Comparison of ENCODE assay signal across 8 mouse cellular contexts in genomic region chr17:28879931-28880391, GRCm38 (mm10). TPM values are rescaled to one million over a fixed set of nuclear protein-coding genes. Genes with fewer than 3 reads are reported as not detected.
A peak's percentile ranks its signal among the peaks of the same experiment; 100 is the strongest.
DNase-seq lines count a peak whose midpoint lies in the region; ATAC-seq and TF ChIP-seq lines count a peak whose summit lies in the region.

No protein-coding gene starts in this region.

- WGBS in forebrain, embryonic 11.5 days = 7% methylated on average over 18 of the region's 18 CpGs

- peak overlapping the region; percentile 29 for H3K4me2 ChIP-seq in forebrain, embryonic 11.5 days (ENCODE audit: low read depth, low read length, severe bottlenecking)

- 0 out of 2 replicates have a peak, but pooled peaks have one; percentile 30 for ATAC-seq in forebrain, embryonic 11.5 days (replicated peaks; ENCODE audit: low FRiP score)

- H3K36me3 ChIP-seq in ES-E14 (ENCODE audit: control insufficient read depth, insufficient read depth, low read length, poor library complexity, severe bottlenecking) = no peaks in the 10 kb centered on the region
- no peaks in the 10 kb centered on the region for H3K36me3 ChIP-seq in forebrain, embryonic 11.5 days (ENCODE audit: control insufficient read depth, insufficient read depth, low read length)

- H3K27ac ChIP-seq in ES-E14 (ENCODE audit: insufficient read depth, low read depth, low read length, poor library complexity, severe bottlenecking) = no peak overlapping the region
- no peak overlapping the region for H3K27ac ChIP-seq in forebrain, embryonic 11.5 days (ENCODE audit: low read depth, low read length)

- H3K9ac ChIP-seq in ES-E14 (ENCODE audit: insufficient read depth, low read depth, low read length, poor library complexity, severe bottlenecking) = peak overlapping the region; percentile 68; the same call in 1 of the 2 replicates
- no peak overlapping the region for H3K9ac ChIP-seq in forebrain, embryonic 11.5 days (ENCODE audit: low read length)

- intact Hi-C loops in heart, postnatal 36 days (cut with DNase I) = loop anchor here (1.0 kb wide), 1 partner anchor 45 kb away; no protein-coding TSS in a partner anchor

- H3K4me3 ChIP-seq in ES-E14 (ENCODE audit: insufficient read depth in 1 of 2, low read depth in 1 of 2, low read length in 2 of 2, poor library complexity in 1 of 2, severe bottlenecking in 1 of 2) = peak overlapping the region in 1 of 2 experiments; percentile 36; a peak in 1 of 4 replicates
- H3K4me3 ChIP-seq in forebrain, embryonic 11.5 days (ENCODE audit: low read depth, low read length) = no peak overlapping the region

- peaks cover 4% of the 10 kb centered on the region for H3K27me3 ChIP-seq in forebrain, embryonic 11.5 days (ENCODE audit: control insufficient read depth, insufficient read depth, low read length)

- H3K9me3 ChIP-seq in ES-E14 (ENCODE audit: control insufficient read depth, insufficient read depth, low read depth, low read length) = no peaks in the 10 kb centered on the region
- H3K9me3 ChIP-seq in forebrain, embryonic 11.5 days (ENCODE audit: control insufficient read depth, low read length) = no peaks in the 10 kb centered on the region

- peak; percentile 79 for DNase-seq in ES-E14 (ENCODE audit: low read depth, low spot score)
- DNase-seq in brain, embryonic 18.5 days (ENCODE audit: low read depth, low spot score) = peak; percentile 34
- DNase-seq in forebrain, embryonic 11.5 days (ENCODE audit: low spot score) = peak; percentile 92
- peak; percentile 76 to 81 for DNase-seq in heart, postnatal 36 days
- peak; percentile 57 for DNase-seq in layer of hippocampus, adult 9-11 months
- peak; percentile 83 for DNase-seq in lung, postnatal 10 days
- peak; percentile 86 for DNase-seq in retina, embryonic 14.5 days (ENCODE audit: low spot score)
- peak; percentile 89 for DNase-seq in thymus, postnatal 4 days

- in situ Hi-C loops in ES-E14 (cut with MboI; ENCODE audit: low sequenced_read_pairs in 2 of 2, unreplicated experiment in 2 of 2) = no loop called here

- peaks cover 8 to 10% of the 10 kb centered on the region in 2 experiments; a peak in 2 of 4 replicates for H3K4me1 ChIP-seq in ES-E14 (ENCODE audit: control insufficient read depth in 2 of 2, insufficient read depth in 2 of 2, low read length in 2 of 2, poor library complexity in 1 of 2)
- H3K4me1 ChIP-seq in forebrain, embryonic 11.5 days (replicated peaks; ENCODE audit: control insufficient read depth, insufficient read depth, low read length) = no peaks in the 10 kb centered on the region; the same call in 1 of the 2 replicates

TF ChIP-seq in ES-E14, 5 proteins besides CTCF, POLR2A, EP300 and RAD21:
- TF ChIP-seq ZC3H11A (IDR thresholded peaks at IDR 0.05; ENCODE audit: borderline replicate concordance, low read depth, low read length) (no peak), HCFC1 (IDR thresholded peaks at IDR 0.05; ENCODE audit: borderline replicate concordance, insufficient read depth, low read length) (no peak), MAFK (IDR thresholded peaks at IDR 0.05; ENCODE audit: insufficient read depth, low read depth, low read length) (no peak), CHD2 (IDR thresholded peaks at IDR 0.05; ENCODE audit: low read depth, low read length) (no peak), ZNF384 (IDR thresholded peaks at IDR 0.05; ENCODE audit: low read depth, low read length) (0 out of 2 replicates have a peak, but pooled peaks have one; percentile 16)

RNA-seq across cellular contexts. Expression of gene Pnpla1, which starts 21.8 kb away (rescaled TPM):
- 0.05 and 0.27 TPM in 2 replicates for total RNA-seq in ES-E14 (2012; rRNA removed)
- not detected in 2 replicates for polyA plus RNA-seq in forebrain, embryonic 11.5 days (2014; fragmentation: Nextera tagmentation; extraction: Ambion mirVana)
- not detected for total RNA-seq in heart, postnatal 36 days (2021)

RNA-seq across cellular contexts. Expression of gene 4930539E08Rik, which starts 35.2 kb away (rescaled TPM):
- total RNA-seq in ES-E14 (2012; rRNA removed) = 1.2 and 1.4 TPM in 2 replicates
- polyA plus RNA-seq in forebrain, embryonic 11.5 days (2014; fragmentation: Nextera tagmentation; extraction: Ambion mirVana) = 0.16 and 0.19 TPM in 2 replicates
- not detected for total RNA-seq in heart, postnatal 36 days (2021)

Comparison
In these comparisons a context has a peak if more than half of its experiments do, and no peak if none do; other contexts are left out.
1. DNase-seq: peak in every context shown above with its lines; median percentile 92 in forebrain, embryonic 11.5 days; 89 in thymus, postnatal 4 days; 86 in retina, embryonic 14.5 days; 83 in lung, postnatal 10 days; 79 in ES-E14; 78 in heart, postnatal 36 days; 57 in layer of hippocampus, adult 9-11 months; 34 in brain, embryonic 18.5 days.